8 mouse cellular contexts compared by ENCODE assay signal in genomic region chr7:37346041-37346440, GRCm38 (mm10).
A peak's percentile ranks its signal among the peaks of the same experiment; 100 is the strongest.
DNase-seq lines count a peak whose midpoint lies in the region; ATAC-seq and TF ChIP-seq lines count a peak whose summit lies in the region.

No protein-coding gene starts in this region.

- peak; percentile 60 for TF ChIP-seq RAD21 in MEL (IDR thresholded peaks at IDR 0.05; ENCODE audit: low read depth, low read length)

- ATAC-seq in frontal cortex, adult (ENCODE audit: low TSS enrichment), result 0 out of 2 replicates have a peak, but pooled peaks have one; percentile 48
- 0 out of 2 replicates have a peak, but pooled peaks have one; percentile 42 for ATAC-seq in limb, embryonic 12.5 days (ENCODE audit: insufficient number of reproducible peaks, insufficient read depth, low FRiP score, low TSS enrichment, low read depth)
- peak; percentile 55; the same call in 1 of the 2 replicates for ATAC-seq in neural tube, embryonic 11.5 days (ENCODE audit: insufficient read depth, low FRiP score, low TSS enrichment)

- H3K9ac ChIP-seq in MEL (ENCODE audit: control insufficient read depth, low read depth, low read length, poor library complexity, severe bottlenecking), result no peak overlapping the region
- H3K9ac ChIP-seq in limb, embryonic 12.5 days (replicated peaks), result no peak overlapping the region
- no peak overlapping the region for H3K9ac ChIP-seq in neural tube, embryonic 11.5 days (ENCODE audit: low read length)

- WGBS in limb, embryonic 12.5 days, result 3% methylated on average over 10 of the region's 10 CpGs
- WGBS in neural tube, embryonic 11.5 days, result 3% methylated on average over 10 of the region's 10 CpGs

- no peak overlapping the region for H3K27ac ChIP-seq in MEL (ENCODE audit: control insufficient read depth, low read depth, low read length)
- H3K27ac ChIP-seq in limb, embryonic 12.5 days, result no peak overlapping the region
- H3K27ac ChIP-seq in neural tube, embryonic 11.5 days (ENCODE audit: low read depth, low read length), result no peak overlapping the region

- no peaks in the 10 kb centered on the region for H3K4me1 ChIP-seq in MEL (ENCODE audit: control insufficient read depth in 1 of 2, insufficient read depth in 2 of 2, low read length in 2 of 2)
- H3K4me1 ChIP-seq in limb, embryonic 12.5 days (replicated peaks), result peaks cover 27% of the 10 kb centered on the region
- H3K4me1 ChIP-seq in neural tube, embryonic 11.5 days (ENCODE audit: control insufficient read depth, insufficient read depth, low read length), result peaks cover 20% of the 10 kb centered on the region

- H3K36me3 ChIP-seq in MEL (ENCODE audit: control insufficient read depth in 1 of 2, insufficient read depth in 2 of 2, low read length in 2 of 2), result no peaks in the 10 kb centered on the region
- no peaks in the 10 kb centered on the region for H3K36me3 ChIP-seq in limb, embryonic 12.5 days
- no peaks in the 10 kb centered on the region for H3K36me3 ChIP-seq in neural tube, embryonic 11.5 days (ENCODE audit: control insufficient read depth, insufficient read depth, low read length)

- no peak for TF ChIP-seq EP300 in MEL (IDR thresholded peaks at IDR 0.05; ENCODE audit: low read depth in 1 of 2, low read length in 2 of 2)

- TF ChIP-seq CTCF in MEL (IDR thresholded peaks at IDR 0.05 in 2 of 3, conservative IDR thresholded peaks at IDR 0.05 in 1 of 3; ENCODE audit: control insufficient read depth in 1 of 3, insufficient read depth in 1 of 3, low read depth in 2 of 3, low read length in 3 of 3, poor library complexity in 1 of 3, severe bottlenecking in 1 of 3), result peak; percentile 47 to 63 (median 57)

- H3K4me3 ChIP-seq in MEL (ENCODE audit: control insufficient read depth in 1 of 2, insufficient read depth in 1 of 2, low read depth in 2 of 2, low read length in 2 of 2), result no peak overlapping the region
- no peak overlapping the region for H3K4me3 ChIP-seq in limb, embryonic 12.5 days (replicated peaks)
- H3K4me3 ChIP-seq in neural tube, embryonic 11.5 days (ENCODE audit: low read depth, low read length), result no peak overlapping the region

- no peaks in the 10 kb centered on the region for H3K27me3 ChIP-seq in MEL (ENCODE audit: control insufficient read depth in 1 of 2, insufficient read depth in 2 of 2, low read length in 2 of 2)
- peaks cover 38% of the 10 kb centered on the region for H3K27me3 ChIP-seq in limb, embryonic 12.5 days
- H3K27me3 ChIP-seq in neural tube, embryonic 11.5 days (ENCODE audit: control insufficient read depth, insufficient read depth, low read length), result no peaks in the 10 kb centered on the region

- DNase-seq in 416B (ENCODE audit: low read depth) (peak; percentile 62), MEL (ENCODE audit: low read depth, low spot score) (peak; percentile 27)
- DNase-seq in cerebellum, adult 8-10 months, result peak; percentile 83
- peak; percentile 36 to 64 for DNase-seq in kidney, adult 8-10 months
- DNase-seq in neural tube, embryonic 11.5 days (ENCODE audit: low spot score), result peak; percentile 84
- peak; percentile 57 for DNase-seq in urinary bladder, postnatal 25 days (ENCODE audit: low spot score)

- no peaks in the 10 kb centered on the region for H3K9me3 ChIP-seq in MEL (replicated peaks; ENCODE audit: insufficient read depth, low read length)
- no peaks in the 10 kb centered on the region for H3K9me3 ChIP-seq in limb, embryonic 12.5 days
- no peaks in the 10 kb centered on the region for H3K9me3 ChIP-seq in neural tube, embryonic 11.5 days (ENCODE audit: control insufficient read depth, low read length)

- H3K79me2 ChIP-seq in MEL (ENCODE audit: control insufficient read depth, insufficient read depth, low read length, poor library complexity), result no peaks in the 10 kb centered on the region

- no peak for TF ChIP-seq POLR2A in MEL (IDR thresholded peaks at IDR 0.05; ENCODE audit: control insufficient read depth in 1 of 2, insufficient read depth in 1 of 2, low read depth in 1 of 2, low read length in 2 of 2, poor library complexity in 1 of 2)

- H3K4me2 ChIP-seq in limb, embryonic 12.5 days, result no peak overlapping the region
- H3K4me2 ChIP-seq in neural tube, embryonic 11.5 days (ENCODE audit: low read depth), result no peak overlapping the region

TF ChIP-seq in MEL, 35 proteins besides CTCF, POLR2A, EP300 and RAD21:
- TF ChIP-seq POLR2AphosphoS5 (IDR thresholded peaks at IDR 0.05; ENCODE audit: borderline replicate concordance, low read depth, low read length) (no peak), MEF2A (IDR thresholded peaks at IDR 0.05; ENCODE audit: extremely low read depth, insufficient replicate concordance, low read depth, low read length, poor library complexity, severe bottlenecking) (no peak), ZC3H11A (IDR thresholded peaks at IDR 0.05; ENCODE audit: low read depth, low read length) (peak; percentile 16; the same call in 1 of the 2 replicates), SIN3A (IDR thresholded peaks at IDR 0.05; ENCODE audit: low read length) (no peak), SMC3 (IDR thresholded peaks at IDR 0.05; ENCODE audit: low read depth, low read length) (peak; percentile 40)

Comparison
In these comparisons a context has a peak if more than half of its experiments do, and no peak if none do; other contexts are left out.
1. DNase-seq: peak in every context shown above with its lines; median percentile 84 in neural tube, embryonic 11.5 days; 83 in cerebellum, adult 8-10 months; 62 in 416B; 57 in urinary bladder, postnatal 25 days; 50 in kidney, adult 8-10 months; 27 in MEL.